Comparison of ENCODE assay signal across 8 mouse cellular contexts in genomic region chr19:12475380-12476250, GRCm38 (mm10). TPM values are rescaled to one million over a fixed set of nuclear protein-coding genes. Genes with fewer than 3 reads are reported as not detected.
DNase-seq lines count a peak whose midpoint lies in the region; ATAC-seq and TF ChIP-seq lines count a peak whose summit lies in the region.

No protein-coding gene starts in this region.

- H3K79me2 ChIP-seq in myocyte (ENCODE audit: control insufficient read depth, insufficient read depth) = no peaks in the 10 kb centered on the region

- no peaks in the 10 kb centered on the region for H3K27me3 ChIP-seq in embryonic facial prominence, embryonic 13.5 days
- no peaks in the 10 kb centered on the region for H3K27me3 ChIP-seq in kidney, adult 2 months (replicated peaks; ENCODE audit: control insufficient read depth, insufficient read depth, low read length)
- no peaks in the 10 kb centered on the region for H3K27me3 ChIP-seq in myocyte (ENCODE audit: control insufficient read depth, insufficient read depth, insufficient read length)
- H3K27me3 ChIP-seq in stomach, postnatal 0 days (ENCODE audit: control insufficient read depth, insufficient read depth, low read length) = no peaks in the 10 kb centered on the region

- WGBS in embryonic facial prominence, embryonic 13.5 days = 67% methylated on average over 15 of the region's 15 CpGs
- 25% methylated on average over 15 of the region's 15 CpGs for WGBS in kidney, adult 2 months
- WGBS in stomach, postnatal 0 days = 25% methylated on average over 15 of the region's 15 CpGs

- H3ac ChIP-seq in myocyte (ENCODE audit: control insufficient read depth, insufficient read length) = no peak overlapping the region

- no peak overlapping the region for H3K9ac ChIP-seq in embryonic facial prominence, embryonic 13.5 days
- H3K9ac ChIP-seq in stomach, postnatal 0 days (ENCODE audit: low read length) = no peak overlapping the region

- peak; percentile 47 for DNase-seq in retina, adult 2 months (ENCODE audit: low read depth, low spot score)
- no peak for DNase-seq in retina, embryonic 14.5 days (ENCODE audit: low spot score)
- DNase-seq in heart, adult 9 months (ENCODE audit: low spot score in 2 of 2) = peak; percentile 85 to 91
- peak; percentile 98 for DNase-seq in kidney, adult 2 months
- DNase-seq in left cerebral cortex, postnatal 36 days (ENCODE audit: low spot score in 2 of 2) = peak; percentile 87 to 89
- DNase-seq in stomach, postnatal 0 days (ENCODE audit: low spot score) = peak; percentile 97

- H3K36me3 ChIP-seq in embryonic facial prominence, embryonic 13.5 days = peaks cover 11% of the 10 kb centered on the region; the same call in 1 of the 2 replicates
- H3K36me3 ChIP-seq in kidney, adult 2 months (ENCODE audit: control insufficient read depth, insufficient read depth, low read length) = no peaks in the 10 kb centered on the region
- H3K36me3 ChIP-seq in myocyte (ENCODE audit: control insufficient read depth, insufficient read depth) = peaks cover 42% of the 10 kb centered on the region
- peaks cover 3% of the 10 kb centered on the region for H3K36me3 ChIP-seq in stomach, postnatal 0 days (ENCODE audit: control insufficient read depth, insufficient read depth, low read length)

- no peak for TF ChIP-seq EP300 in stomach, postnatal 0 days (optimal IDR thresholded peaks at IDR 0.05)

- peak; percentile 85 for ATAC-seq in embryonic facial prominence, embryonic 13.5 days (ENCODE audit: insufficient number of reproducible peaks, insufficient read depth, low FRiP score, low TSS enrichment, low read depth)
- peak; percentile 95 for ATAC-seq in stomach, postnatal 0 days (ENCODE audit: low FRiP score, low TSS enrichment)

- H3K4me1 ChIP-seq in embryonic facial prominence, embryonic 13.5 days = peaks cover 24% of the 10 kb centered on the region
- peaks cover 15% of the 10 kb centered on the region for H3K4me1 ChIP-seq in kidney, adult 2 months (ENCODE audit: control insufficient read depth, insufficient read depth, low read length)
- H3K4me1 ChIP-seq in stomach, postnatal 0 days (replicated peaks; ENCODE audit: control insufficient read depth, insufficient read depth) = peaks cover 5% of the 10 kb centered on the region; the same call in 1 of the 2 replicates

- no peak for TF ChIP-seq POLR2A in kidney, adult 2 months (IDR thresholded peaks at IDR 0.05; ENCODE audit: low read depth, low read length)
- peak; percentile 10 for TF ChIP-seq POLR2A in myocyte (IDR thresholded peaks at IDR 0.05; ENCODE audit: insufficient read length, low read depth)

- no peaks in the 10 kb centered on the region for H3K9me3 ChIP-seq in embryonic facial prominence, embryonic 13.5 days
- H3K9me3 ChIP-seq in stomach, postnatal 0 days (ENCODE audit: control insufficient read depth, low read length) = no peaks in the 10 kb centered on the region

- TF ChIP-seq CTCF in kidney, adult 2 months (conservative IDR thresholded peaks at IDR 0.05; ENCODE audit: insufficient read depth, insufficient read length, low read depth, low read length) = no peak
- TF ChIP-seq CTCF in stomach, postnatal 0 days (IDR thresholded peaks at IDR 0.05; ENCODE audit: low read depth) = peak; percentile 31

- peak overlapping the region; percentile 33; the same call in 1 of the 2 replicates for H3K27ac ChIP-seq in embryonic facial prominence, embryonic 13.5 days
- H3K27ac ChIP-seq in kidney, adult 2 months (ENCODE audit: insufficient read depth, low read depth, low read length) = peak overlapping the region; percentile 57
- peak overlapping the region; percentile 88 for H3K27ac ChIP-seq in stomach, postnatal 0 days (replicated peaks)

- H3K4me2 ChIP-seq in embryonic facial prominence, embryonic 13.5 days = no peak overlapping the region
- peak overlapping the region; percentile 81 for H3K4me2 ChIP-seq in myocyte (ENCODE audit: low read depth)
- peak overlapping the region; percentile 27; the same call in 1 of the 2 replicates for H3K4me2 ChIP-seq in stomach, postnatal 0 days (replicated peaks; ENCODE audit: low read depth)

- intact Hi-C loops in left cerebral cortex, postnatal 36 days (cut with DNase I) = no loop called here

- H3K4me3 ChIP-seq in embryonic facial prominence, embryonic 13.5 days = no peak overlapping the region
- no peak overlapping the region for H3K4me3 ChIP-seq in kidney, adult 2 months (ENCODE audit: insufficient read depth, low read depth, low read length)
- no peak overlapping the region for H3K4me3 ChIP-seq in myocyte
- 0 out of 2 replicates have a peak overlapping the region, but pooled peaks have one; percentile 10 for H3K4me3 ChIP-seq in stomach, postnatal 0 days (ENCODE audit: low read depth, low read length)

TF ChIP-seq in myocyte, 11 proteins besides CTCF, POLR2A, EP300 and RAD21:
- TF ChIP-seq TCF3 (IDR thresholded peaks at IDR 0.05; ENCODE audit: insufficient read length, low read depth) = no peak
- TF ChIP-seq E2F4 (IDR thresholded peaks at IDR 0.05; ENCODE audit: insufficient read depth) = no peak
- no peak for TF ChIP-seq MAX (IDR thresholded peaks at IDR 0.05; ENCODE audit: low read depth)
- no peak for TF ChIP-seq POLR2AphosphoS2 (IDR thresholded peaks at IDR 0.05; ENCODE audit: insufficient read length, low read depth)
- peak in 2 of 3 experiments; percentile 42 to 73 for TF ChIP-seq MYOD1 (IDR thresholded peaks at IDR 0.05; ENCODE audit: control insufficient read depth in 1 of 3, insufficient read length in 2 of 3, low read depth in 2 of 3)
- TF ChIP-seq MYOG (IDR thresholded peaks at IDR 0.05; ENCODE audit: control insufficient read depth in 1 of 3, insufficient read depth in 1 of 3, insufficient read length in 2 of 3, low read depth in 2 of 3) = peak; percentile 7 to 86 (median 53)
- no peak for TF ChIP-seq REST (IDR thresholded peaks at IDR 0.05; ENCODE audit: insufficient read depth, insufficient read length)
- TF ChIP-seq USF1 (IDR thresholded peaks at IDR 0.05; ENCODE audit: low read depth) = no peak

RNA-seq across cellular contexts. Expression of gene Mpeg1, which starts 15.0 kb away (rescaled TPM):
- polyA plus RNA-seq in embryonic facial prominence, embryonic 13.5 days (2015; fragmentation: Nextera tagmentation; extraction: Ambion mirVana) = 0.36 and 0.41 TPM in 2 replicates
- polyA plus RNA-seq in kidney, adult 2 months (2012; rRNA removed) = 3.8 and 7.4 TPM in 2 replicates
- total RNA-seq in left cerebral cortex, postnatal 36 days (2021) = 1 to 10 TPM; 7.9 to 8.5 TPM
- 0.06 TPM for polyA plus RNA-seq in myocyte (2012; fragmentation: generic; extraction: Trizol)
- 0.71 and 0.84 TPM in 2 replicates for polyA plus RNA-seq in stomach, postnatal 0 days (2015; fragmentation: Nextera tagmentation; extraction: Ambion mirVana)

RNA-seq across cellular contexts. Expression of gene Dtx4, which starts 25.6 kb away (rescaled TPM):
- polyA plus RNA-seq in embryonic facial prominence, embryonic 13.5 days (2015; fragmentation: Nextera tagmentation; extraction: Ambion mirVana) = 6.0 and 6.7 TPM in 2 replicates
- 10.6 and 11.3 TPM in 2 replicates for polyA plus RNA-seq in kidney, adult 2 months (2012; rRNA removed)
- total RNA-seq in left cerebral cortex, postnatal 36 days (2021) = 10 to 100 TPM; 32.9 to 35.5 TPM
- 21.2 TPM for polyA plus RNA-seq in myocyte (2012; fragmentation: generic; extraction: Trizol)
- polyA plus RNA-seq in stomach, postnatal 0 days (2015; fragmentation: Nextera tagmentation; extraction: Ambion mirVana) = 6.2 and 7.1 TPM in 2 replicates

RNA-seq across cellular contexts. Expression of gene Pfpl, which starts 47.9 kb away (rescaled TPM):
- not detected in 2 replicates for polyA plus RNA-seq in embryonic facial prominence, embryonic 13.5 days (2015; fragmentation: Nextera tagmentation; extraction: Ambion mirVana)
- not detected in 2 replicates for polyA plus RNA-seq in kidney, adult 2 months (2012; rRNA removed)
- total RNA-seq in left cerebral cortex, postnatal 36 days (2021) = not detected
- polyA plus RNA-seq in myocyte (2012; fragmentation: generic; extraction: Trizol) = 0.02 TPM
- not detected in 2 replicates for polyA plus RNA-seq in stomach, postnatal 0 days (2015; fragmentation: Nextera tagmentation; extraction: Ambion mirVana)

RNA-seq across cellular contexts. Expression of gene Olfr1441, which starts 58.4 kb away (rescaled TPM):
- not detected in 2 replicates for polyA plus RNA-seq in embryonic facial prominence, embryonic 13.5 days (2015; fragmentation: Nextera tagmentation; extraction: Ambion mirVana)
- polyA plus RNA-seq in kidney, adult 2 months (2012; rRNA removed) = not detected in 2 replicates
- not detected for total RNA-seq in left cerebral cortex, postnatal 36 days (2021)
- polyA plus RNA-seq in myocyte (2012; fragmentation: generic; extraction: Trizol) = not detected
- polyA plus RNA-seq in stomach, postnatal 0 days (2015; fragmentation: Nextera tagmentation; extraction: Ambion mirVana) = not detected in 2 replicates

Comparison
In these comparisons a context has a peak if more than half of its experiments do, and no peak if none do; other contexts are left out.
1. H3K27ac ChIP-seq: peak in every context shown above with its lines; median percentile 88 in stomach, postnatal 0 days; 57 in kidney, adult 2 months; 33 in embryonic facial prominence, embryonic 13.5 days.